ENCODE assay signal across 9 mouse cellular contexts in genomic region chr11:16257473-16257921, GRCm38 (mm10). TPM values are rescaled to one million over a fixed set of nuclear protein-coding genes. Genes with fewer than 3 reads are reported as not detected.
DNase-seq lines count a peak whose midpoint lies in the region; ATAC-seq lines count a peak whose summit lies in the region.
"Had no signal": no experiment of that assay in that cellular context is flagged by ENCODE, and none has a peak within 500 bp of the region (broad histone marks: within the 10 kb centered on the region; RNA-seq: fewer than 3 reads in every experiment).

Gene Vstm2a, plus strand, starts transcription at chr11:16257724.

- H3K36me3 ChIP-seq in lung, embryonic 15.5 days = no peaks in the 10 kb centered on the region
- H3K36me3 ChIP-seq in kidney, embryonic 14.5 days (ENCODE audit: control insufficient read depth, insufficient read depth, low read length) = no peaks in the 10 kb centered on the region
- no peaks in the 10 kb centered on the region for H3K36me3 ChIP-seq in limb, embryonic 15.5 days

- no peak within 1 kb of the TSS for H3K9ac ChIP-seq in lung, embryonic 15.5 days
- peak within 1 kb of the TSS; percentile 40; the same call in 1 of the 2 replicates for H3K9ac ChIP-seq in kidney, embryonic 14.5 days (ENCODE audit: low read depth, low read length)
- peak within 1 kb of the TSS; percentile 26; the same call in 1 of the 2 replicates for H3K9ac ChIP-seq in limb, embryonic 15.5 days

- ATAC-seq in lung, embryonic 15.5 days (ENCODE audit: borderline replicate concordance, extremely low read depth, low FRiP score, low TSS enrichment) = peak; percentile 39; the same call in 1 of the 2 replicates
- ATAC-seq in kidney, embryonic 14.5 days (ENCODE audit: low FRiP score, low TSS enrichment) = peak; percentile 79
- ATAC-seq in limb, embryonic 15.5 days (ENCODE audit: insufficient number of reproducible peaks, low FRiP score, low TSS enrichment, low read depth) = no peak

- peaks cover 48% of the 10 kb centered on the region for H3K27me3 ChIP-seq in lung, embryonic 15.5 days
- H3K27me3 ChIP-seq in kidney, embryonic 14.5 days (ENCODE audit: control insufficient read depth, insufficient read depth, low read length) = peaks cover 40% of the 10 kb centered on the region
- peaks cover 45% of the 10 kb centered on the region for H3K27me3 ChIP-seq in limb, embryonic 15.5 days

- 0 out of 2 replicates have a peak, but pooled peaks cover 8% of the 10 kb centered on the region for H3K4me1 ChIP-seq in lung, embryonic 15.5 days
- H3K4me1 ChIP-seq in kidney, embryonic 14.5 days (ENCODE audit: control insufficient read depth, insufficient read depth, low read length) = no peaks in the 10 kb centered on the region
- peaks cover 13% of the 10 kb centered on the region for H3K4me1 ChIP-seq in limb, embryonic 15.5 days

- H3K9me3 ChIP-seq in lung, embryonic 15.5 days = no peaks in the 10 kb centered on the region
- H3K9me3 ChIP-seq in kidney, embryonic 14.5 days (ENCODE audit: control insufficient read depth, low read length) = no peaks in the 10 kb centered on the region
- no peaks in the 10 kb centered on the region for H3K9me3 ChIP-seq in limb, embryonic 15.5 days

- no peak within 1 kb of the TSS for H3K27ac ChIP-seq in lung, embryonic 15.5 days
- H3K27ac ChIP-seq in kidney, embryonic 14.5 days (ENCODE audit: low read depth, low read length) = no peak within 1 kb of the TSS
- no peak within 1 kb of the TSS for H3K27ac ChIP-seq in limb, embryonic 15.5 days

- 1% methylated on average over 44 of the region's 44 CpGs for WGBS in lung, embryonic 15.5 days
- WGBS in kidney, embryonic 14.5 days = 1% methylated on average over 41 of the region's 44 CpGs
- WGBS in limb, embryonic 15.5 days = under 1% methylated on average over 44 of the region's 44 CpGs

- no peak for DNase-seq in lung, postnatal 36 days
- peak; percentile 73 to 77 for DNase-seq in cerebellum, postnatal 10 days
- DNase-seq in frontal cortex, postnatal 14 days (ENCODE audit: low spot score in 2 of 2) = peak; percentile 58 to 65
- peak; percentile 75 to 80 for DNase-seq in right cerebral cortex, adult 2 months (ENCODE audit: low spot score in 2 of 2)
- no peak for DNase-seq in MN1 (ENCODE audit: low spot score)

- peak within 1 kb of the TSS; percentile 38 for H3K4me3 ChIP-seq in lung, embryonic 15.5 days
- peak within 1 kb of the TSS; percentile 55 for H3K4me3 ChIP-seq in kidney, embryonic 14.5 days (ENCODE audit: low read length)
- peak within 1 kb of the TSS; percentile 49 for H3K4me3 ChIP-seq in limb, embryonic 15.5 days
- H3K4me3 ChIP-seq: myocyte had no signal

- H3K4me2 ChIP-seq in lung, embryonic 15.5 days = peak within 1 kb of the TSS; percentile 74
- peak within 1 kb of the TSS; percentile 92 for H3K4me2 ChIP-seq in kidney, embryonic 14.5 days (replicated peaks; ENCODE audit: low read depth, low read length)
- H3K4me2 ChIP-seq in limb, embryonic 15.5 days = peak within 1 kb of the TSS; percentile 92

RNA-seq across cellular contexts. Expression of gene Vstm2a, which starts in this region (rescaled TPM):
- 0.08 and 0.11 TPM in 2 replicates for polyA plus RNA-seq in lung, embryonic 15.5 days (2015; fragmentation: Nextera tagmentation; extraction: Ambion mirVana)
- polyA plus RNA-seq in kidney, embryonic 14.5 days (2014; fragmentation: Nextera tagmentation; extraction: Ambion mirVana) = 0.09 and 0.50 TPM in 2 replicates
- 2.1 and 4.1 TPM in 2 replicates for polyA plus RNA-seq in limb, embryonic 15.5 days (2015; fragmentation: Nextera tagmentation; extraction: Ambion mirVana)
- polyA plus RNA-seq: myocyte had no signal

Comparison
In these comparisons a context has a peak if more than half of its experiments do, and no peak if none do; other contexts are left out.
1. Peak in ATAC-seq, H3K4me3 ChIP-seq and H3K4me2 ChIP-seq in lung, embryonic 15.5 days; RNA of the gene not detected or under 1 TPM.
2. Peak in ATAC-seq, H3K4me3 ChIP-seq, H3K9ac ChIP-seq and H3K4me2 ChIP-seq in kidney, embryonic 14.5 days; RNA of the gene not detected or under 1 TPM.
3. DNase-seq: peak in cerebellum, postnatal 10 days (2 of 2), frontal cortex, postnatal 14 days (2 of 2) and right cerebral cortex, adult 2 months (2 of 2); none in lung, postnatal 36 days (single experiment) and MN1 (single experiment).
4. Peak in every context shown above with its lines, with median percentiles within 50 percentile points of each other: H3K4me2 ChIP-seq and H3K4me3 ChIP-seq.